Comparison of ENCODE assay signal across 9 mouse cellular contexts in the genomic region with DNA sequence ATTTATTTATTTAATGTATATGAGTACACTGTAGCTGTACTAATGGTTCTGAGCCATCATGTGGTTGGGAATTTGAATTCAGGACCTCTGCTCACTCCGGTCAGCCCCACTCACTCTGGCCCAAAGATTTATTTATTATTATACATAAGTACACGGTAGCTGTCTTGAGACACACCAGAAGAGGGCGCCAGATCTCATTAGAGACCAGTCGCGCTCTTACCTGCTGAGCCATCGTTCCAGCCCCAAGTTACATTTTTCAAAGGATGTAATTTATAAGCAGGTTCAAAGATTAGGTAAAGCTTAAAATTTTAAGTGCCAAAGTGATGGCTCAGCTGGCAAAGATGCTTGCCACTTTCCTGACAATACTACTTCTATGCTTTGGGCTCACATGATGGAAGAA. TPM values are rescaled to one million over a fixed set of nuclear protein-coding genes. Genes with fewer than 3 reads are reported as not detected.
DNase-seq lines count a peak whose midpoint lies in the region; ATAC-seq and TF ChIP-seq lines count a peak whose summit lies in the region.
"Had no signal": no experiment of that assay in that cellular context is flagged by ENCODE, and none has a peak within 500 bp of the region (broad histone marks: within the 10 kb centered on the region; RNA-seq: fewer than 3 reads in every experiment).

No protein-coding gene starts in this region.

- H3K36me3 ChIP-seq in intestine, postnatal 0 days (ENCODE audit: control insufficient read depth, insufficient read depth): no peaks in the 10 kb centered on the region
- H3K36me3 ChIP-seq in intestine, embryonic 15.5 days: no peaks in the 10 kb centered on the region
- no peaks in the 10 kb centered on the region for H3K36me3 ChIP-seq in macrophage (ENCODE audit: inconsistent target)

- H3K4me3 ChIP-seq in intestine, postnatal 0 days (ENCODE audit: low read depth, low read length): no peak overlapping the region
- H3K4me3 ChIP-seq in intestine, embryonic 15.5 days (replicated peaks): no peak overlapping the region
- H3K4me3 ChIP-seq in macrophage (ENCODE audit: inconsistent target): no peak overlapping the region

- no peak overlapping the region for H3K9ac ChIP-seq in intestine, postnatal 0 days (ENCODE audit: low read depth, low read length)
- no peak overlapping the region for H3K9ac ChIP-seq in intestine, embryonic 15.5 days

- ATAC-seq in intestine, postnatal 0 days: no peak
- no peak for ATAC-seq in intestine, embryonic 15.5 days
- ATAC-seq in erythroid progenitor cell, adult 5-6 weeks (replicated peaks; ENCODE audit: low FRiP score, poor library complexity, severe bottlenecking): no peak

- WGBS in intestine, postnatal 0 days: 82% methylated on average over 6 of the region's 6 CpGs
- WGBS in intestine, embryonic 15.5 days: 81% methylated on average over 6 of the region's 6 CpGs
- 74% methylated on average over 6 of the region's 6 CpGs for WGBS in macrophage (ENCODE audit: missing documents)

- peaks cover 13% of the 10 kb centered on the region; the same call in 1 of the 2 replicates for H3K27me3 ChIP-seq in intestine, postnatal 0 days (replicated peaks; ENCODE audit: control insufficient read depth, insufficient read depth, low read length)
- H3K27me3 ChIP-seq in intestine, embryonic 15.5 days (replicated peaks): no peaks in the 10 kb centered on the region

- no peak overlapping the region for H3K4me2 ChIP-seq in intestine, postnatal 0 days (replicated peaks; ENCODE audit: low read depth)
- no peak overlapping the region for H3K4me2 ChIP-seq in intestine, embryonic 15.5 days (replicated peaks)

- DNase-seq in retina, embryonic 14.5 days (ENCODE audit: low spot score): peak; percentile 18
- DNase-seq in retina, postnatal 1 day: no peak
- peak; percentile 27 for DNase-seq in T-cell, adult 2 months (ENCODE audit: low spot score)
- no peak for DNase-seq in urinary bladder, postnatal 10 days (ENCODE audit: low spot score)
- DNase-seq: cerebellum, adult 9-10 months had no signal

- H3K27ac ChIP-seq in intestine, postnatal 0 days (ENCODE audit: low read depth, low read length): no peak overlapping the region
- H3K27ac ChIP-seq in intestine, embryonic 15.5 days: no peak overlapping the region
- peak overlapping the region; percentile 87 for H3K27ac ChIP-seq in macrophage

- H3K4me1 ChIP-seq in intestine, postnatal 0 days (replicated peaks; ENCODE audit: control insufficient read depth, insufficient read depth, low read length): no peaks in the 10 kb centered on the region
- H3K4me1 ChIP-seq in intestine, embryonic 15.5 days (replicated peaks): peaks cover 11% of the 10 kb centered on the region

- peak; percentile 39 for TF ChIP-seq CTCF in intestine, postnatal 0 days (IDR thresholded peaks at IDR 0.05; ENCODE audit: low read depth)

- H3K79me2 ChIP-seq in macrophage (ENCODE audit: inconsistent target): no peaks in the 10 kb centered on the region

- no peaks in the 10 kb centered on the region for H3K9me3 ChIP-seq in intestine, postnatal 0 days (ENCODE audit: control insufficient read depth)
- H3K9me3 ChIP-seq in intestine, embryonic 15.5 days: no peaks in the 10 kb centered on the region

RNA-seq across cellular contexts. Expression of gene Smu1, which starts 20.9 kb away (rescaled TPM):
- polyA plus RNA-seq in intestine, postnatal 0 days (2015; fragmentation: Nextera tagmentation; extraction: Ambion mirVana): 68.8 and 72.1 TPM in 2 replicates
- 147 and 149 TPM in 2 replicates for polyA plus RNA-seq in intestine, embryonic 15.5 days (2015; fragmentation: Nextera tagmentation; extraction: Ambion mirVana)
- 100 to 1,000 TPM in 1 of 26 experiments, 10 to 100 TPM in 25; 44.2 to 103 (median 70.6) TPM for total RNA-seq in macrophage (2018; cell fraction: chromatin; rRNA removed)
- 10 to 100 TPM; 41.5 to 57.7 (median 47.7) TPM for total RNA-seq in macrophage (2018; cell fraction: cytosol; rRNA removed)
- total RNA-seq in macrophage (2018; cell fraction: nucleus; rRNA removed): 10 to 100 TPM; 35.4 to 81.4 (median 51.4) TPM
- 43.2 to 57.4 TPM (median 46.9 TPM) in 3 replicates for polyA plus RNA-seq in macrophage (2018)
- total RNA-seq in erythroid progenitor cell, adult 5-6 weeks (2015; ENCODE audit: low replicate concordance): 28.9 and 42.2 TPM in 2 replicates
- 41.5 and 59.0 TPM in 2 replicates for total RNA-seq in erythroid progenitor cell, adult 5-6 weeks (2017; ENCODE audit: low replicate concordance)

RNA-seq across cellular contexts. Expression of gene Dnaja1, which starts 56.7 kb away (rescaled TPM):
- polyA plus RNA-seq in intestine, postnatal 0 days (2015; fragmentation: Nextera tagmentation; extraction: Ambion mirVana): 320 and 345 TPM in 2 replicates
- polyA plus RNA-seq in intestine, embryonic 15.5 days (2015; fragmentation: Nextera tagmentation; extraction: Ambion mirVana): 335 and 379 TPM in 2 replicates
- 100 to 1,000 TPM in 25 of 26 experiments, 10 to 100 TPM in 1; 100.0 to 336 (median 180) TPM for total RNA-seq in macrophage (2018; cell fraction: chromatin; rRNA removed)
- total RNA-seq in macrophage (2018; cell fraction: cytosol; rRNA removed): 100 to 1,000 TPM; 110 to 274 (median 216) TPM
- total RNA-seq in macrophage (2018; cell fraction: nucleus; rRNA removed): 100 to 1,000 TPM; 113 to 276 (median 191) TPM
- polyA plus RNA-seq in macrophage (2018): 166 to 355 TPM (median 180 TPM) in 3 replicates
- 41.1 and 51.2 TPM in 2 replicates for total RNA-seq in erythroid progenitor cell, adult 5-6 weeks (2015; ENCODE audit: low replicate concordance)
- 69.0 and 75.1 TPM in 2 replicates for total RNA-seq in erythroid progenitor cell, adult 5-6 weeks (2017; ENCODE audit: low replicate concordance)

Comparison
In these comparisons a context has a peak if more than half of its experiments do, and no peak if none do; other contexts are left out.
1. DNase-seq: peak in retina, embryonic 14.5 days (single experiment) and T-cell, adult 2 months (single experiment); none in retina, postnatal 1 day (single experiment) and urinary bladder, postnatal 10 days (single experiment).